Mouse (Mus musculus) hindlimb bud, embryonic 11.5 days (tissue): ENCODE data around the gene Tmem245.

Experiments
- DNase-seq: peaks from one replicate; pipeline ENCODE4 v3.0.0-alpha.2; 2012; ENCODE audit warnings: low read depth, low spot score; ENCODE audit errors: extremely low spot score

The Tmem245 gene

GRCm38 (mm10) chr4:56824231-56824630 lies 123.0 kb downstream of the Tmem245 start:
- no peak for DNase-seq

DNA sequence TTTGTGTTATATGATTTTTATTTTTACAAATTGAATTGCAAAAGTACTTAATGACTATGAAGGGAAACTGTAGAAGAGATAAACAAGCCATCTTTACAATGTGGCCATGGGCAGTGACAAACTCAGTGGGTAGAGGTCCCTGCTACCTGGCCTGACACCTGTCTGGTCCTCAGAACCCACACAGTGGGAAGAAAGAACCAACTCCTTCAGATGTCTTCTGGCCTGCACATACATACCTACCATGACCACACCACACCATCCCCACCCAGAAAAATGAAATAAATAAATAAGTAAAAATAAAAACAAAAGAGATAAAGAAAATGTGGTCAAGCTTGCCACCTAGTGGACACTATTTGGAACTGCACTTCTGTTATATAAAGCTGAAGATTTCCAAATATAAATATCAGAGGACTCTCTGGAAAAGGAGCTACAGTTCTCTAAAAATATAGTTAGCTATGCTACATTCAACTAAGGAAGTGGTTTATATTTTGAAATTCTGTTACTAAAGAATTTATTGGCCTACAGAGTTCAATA lies 127.2 kb downstream of the Tmem245 start:
- DNase-seq, result no peak
